Mouse (Mus musculus) thymus, postnatal 14 days (tissue): Measurements from ENCODE around the gene Gm17124.
"Not testable (repeated sequence)": the region's sequence is repeated elsewhere in the genome, so short reads cannot be mapped to it uniquely, and the experiment has no call there.

Experiments
- DNase-seq: peaks from one replicate; pipeline ENCODE4 v3.0.0; 2021

Gene Gm17124

GRCm38 (mm10) chr14:42599782-42600181 lies at the start of gene Gm17124:
TSS of gene Gm17124 (minus strand) at chr14:42599882.
- not testable (repeated sequence) for DNase-seq

GRCm38 (mm10) chr14:42641817-42642216 lies 42.1 kb upstream of the Gm17124 start, which contains the start of gene Gm3633:
TSS of gene Gm3633 (minus strand) at chr14:42641917.
- not testable (repeated sequence) for DNase-seq
